Mouse (Mus musculus) hindbrain, embryonic 10.5 days (tissue): ENCODE measurements around the gene Eci1. TPM values are rescaled to one million over a fixed set of nuclear protein-coding genes. Genes with fewer than 3 reads are reported as not detected.
A peak's percentile ranks its signal among the peaks of the same experiment; 100 is the strongest.
"Not testable (repeated sequence)": the region's sequence is repeated elsewhere in the genome, so short reads cannot be mapped to it uniquely, and the experiment has no call there.

ENCODE experiments used
- DNase-seq: peaks from one replicate; pipeline ENCODE4 v3.0.0-alpha.2; 2017; ENCODE audit warnings: low spot score
- H3K27ac ChIP-seq: fragments of 300-500 bp; sonication (generic); 2 replicates; pipeline ENCODE4 v1.5.1; 2016; ENCODE audit warnings: mild to moderate bottlenecking, moderate library complexity
- H3K27me3 ChIP-seq: fragments of 300-500 bp; sonication (generic); 2 replicates; pipeline ENCODE4 v1.6.1; 2016; ENCODE audit warnings: mild to moderate bottlenecking; ENCODE audit not compliant: poor library complexity, insufficient read depth, severe bottlenecking
- H3K36me3 ChIP-seq: fragments of 300-500 bp; sonication (generic); 2 replicates; pipeline ENCODE4 v1.6.1; 2016; ENCODE audit warnings: mild to moderate bottlenecking, moderate library complexity
- H3K4me1 ChIP-seq: fragments of 300-500 bp; sonication (generic); replicated peaks from 2 replicates; pipeline ENCODE4 v1.6.1; 2016; ENCODE audit warnings: mild to moderate bottlenecking
- H3K4me3 ChIP-seq: fragments of 300-500 bp; sonication (generic); 2 replicates; pipeline ENCODE4 v1.5.1; 2016; ENCODE audit warnings: mild to moderate bottlenecking, moderate library complexity
- H3K9me3 ChIP-seq: fragments of 300-500 bp; sonication (generic); 2 replicates; pipeline ENCODE4 v1.6.1; 2016; ENCODE audit warnings: mild to moderate bottlenecking, moderate library complexity
- WGBS: fragments of 180-500 bp; shearing (Covaris S2); methylation state at CpG from one replicate; pipeline ENCODE4 v1.1.7; 2016; 5-methylcytosine and 5-hydroxymethylcytosine counted together
- polyA plus RNA-seq: library from polyadenylated mRNA; unstranded; fragments of >200 nt; fragmentation: Nextera tagmentation; extraction: Ambion mirVana; gene quantifications from 2 replicates; pipeline ENCODE4 v1.2.1, GENCODE M21; 2016

Eci1 gene
- polyA plus RNA-seq, 1 experiment from 2014 or later, result 77.3 TPM

- Histone ChIP-seq H3K4me3 (no peak overlapping the region), H3K4me1 (no peaks in the 10 kb centered on the region), H3K9me3 (no peaks in the 10 kb centered on the region), H3K27ac (no peak overlapping the region), H3K36me3 (peaks cover 100% of the 10 kb centered on the region), H3K27me3 (no peaks in the 10 kb centered on the region)
- DNase-seq, result no peak
- 94% methylated on average over 4 of the region's 4 CpGs for WGBS
These were observed 17.0 kb downstream of the Eci1 start for GRCm38 (mm10) chr17:24443409-24443808.

GRCm38 (mm10) chr17:24446590-24446989 is 20.1 kb downstream of the Eci1 start:
- H3K36me3 ChIP-seq, result peaks cover 100% of the 10 kb centered on the region
- DNase-seq, result no peak
- WGBS, result 92% methylated on average over 8 of the region's 8 CpGs

GRCm38 (mm10) chr17:24449507-24449906 is 23.1 kb downstream of the Eci1 start:
- WGBS, result 94% methylated on average over 6 of the region's 6 CpGs
- peaks cover 73% of the 10 kb centered on the region for H3K36me3 ChIP-seq
- H3K4me1 ChIP-seq, result peaks cover 13% of the 10 kb centered on the region
- no peaks in the 10 kb centered on the region for H3K27me3 ChIP-seq
- H3K27ac ChIP-seq, result no peak overlapping the region
- H3K9me3 ChIP-seq, result no peaks in the 10 kb centered on the region
- no peak for DNase-seq
- no peak overlapping the region for H3K4me3 ChIP-seq

More at GRCm38 (mm10) chr17:24446590-24446989, 20.1 kb downstream of the Eci1 start:
- H3K4me3 ChIP-seq, result no peak overlapping the region
- no peaks in the 10 kb centered on the region for H3K27me3 ChIP-seq
- no peak overlapping the region for H3K27ac ChIP-seq
- H3K9me3 ChIP-seq, result no peaks in the 10 kb centered on the region
- no peaks in the 10 kb centered on the region for H3K4me1 ChIP-seq

GRCm38 (mm10) chr17:24451220-24451619 is 24.8 kb downstream of the Eci1 start:
- 95% methylated on average over 6 of the region's 6 CpGs for WGBS
- no peaks in the 10 kb centered on the region for H3K9me3 ChIP-seq

GRCm38 (mm10) chr17:24453372-24453771 is 26.9 kb downstream of the Eci1 start:
- Histone ChIP-seq H3K27ac (no peak overlapping the region), H3K4me3 (no peak overlapping the region), H3K4me1 (peaks cover 19% of the 10 kb centered on the region), H3K36me3 (peaks cover 35% of the 10 kb centered on the region), H3K9me3 (no peaks in the 10 kb centered on the region), H3K27me3 (no peaks in the 10 kb centered on the region)
- 88% methylated on average over 2 of the region's 2 CpGs for WGBS
- no peak for DNase-seq

More at GRCm38 (mm10) chr17:24451220-24451619, 24.8 kb downstream of the Eci1 start:
- DNase-seq, result no peak
- H3K36me3 ChIP-seq, result peaks cover 56% of the 10 kb centered on the region
- no peak overlapping the region for H3K27ac ChIP-seq
- peaks cover 19% of the 10 kb centered on the region for H3K4me1 ChIP-seq
- no peaks in the 10 kb centered on the region for H3K27me3 ChIP-seq
- no peak overlapping the region for H3K4me3 ChIP-seq

GRCm38 (mm10) chr17:24454218-24454755 is 27.8 kb downstream of the Eci1 start:
- WGBS, result 15% methylated on average over 14 of the region's 14 CpGs
- H3K4me1 ChIP-seq, result peaks cover 19% of the 10 kb centered on the region

GRCm38 (mm10) chr17:24454756-24455522 is 28.5 kb downstream of the Eci1 start:
- Histone ChIP-seq H3K27me3 (no peaks in the 10 kb centered on the region), H3K4me1 (peaks cover 19% of the 10 kb centered on the region), H3K9me3 (no peaks in the 10 kb centered on the region), H3K4me3 (peak overlapping the region; percentile 92), H3K27ac (peak overlapping the region; percentile 95), H3K36me3 (peaks cover 19% of the 10 kb centered on the region)
- peak; percentile 100 for DNase-seq
- WGBS, result under 1% methylated on average over 67 of the region's 67 CpGs

More at GRCm38 (mm10) chr17:24454218-24454755, 27.8 kb downstream of the Eci1 start:
- Histone ChIP-seq H3K27ac (peak overlapping the region; percentile 95), H3K4me3 (peak overlapping the region; percentile 92), H3K9me3 (no peaks in the 10 kb centered on the region), H3K36me3 (peaks cover 26% of the 10 kb centered on the region), H3K27me3 (no peaks in the 10 kb centered on the region)
- DNase-seq, result no peak

GRCm38 (mm10) chr17:24455523-24456206 is 29.2 kb downstream of the Eci1 start:
- 47% methylated on average over 10 of the region's 10 CpGs for WGBS
- H3K9me3 ChIP-seq, H3K27me3 ChIP-seq, DNase-seq: not testable (repeated sequence)
- peak overlapping the region; percentile 95 for H3K27ac ChIP-seq
- peaks cover 12% of the 10 kb centered on the region for H3K36me3 ChIP-seq
- peak overlapping the region; percentile 92 for H3K4me3 ChIP-seq
- peaks cover 19% of the 10 kb centered on the region for H3K4me1 ChIP-seq

- Histone ChIP-seq H3K4me3 (no peak overlapping the region), H3K9me3 (no peaks in the 10 kb centered on the region), H3K27ac (no peak overlapping the region), H3K4me1 (no peaks in the 10 kb centered on the region), H3K27me3 (no peaks in the 10 kb centered on the region), H3K36me3 (no peaks in the 10 kb centered on the region)
- WGBS, result 63% methylated on average over 2 of the region's 2 CpGs
- DNase-seq, result no peak
These were observed 35.1 kb downstream of the Eci1 start for GRCm38 (mm10) chr17:24461580-24461979.

- Histone ChIP-seq H3K4me1 (no peaks in the 10 kb centered on the region), H3K27ac (no peak overlapping the region), H3K9me3 (no peaks in the 10 kb centered on the region), H3K4me3 (no peak overlapping the region), H3K27me3 (no peaks in the 10 kb centered on the region), H3K36me3 (no peaks in the 10 kb centered on the region)
- no peak for DNase-seq
- 98% methylated on average over 1 of the region's 1 CpGs for WGBS
These were observed 36.5 kb downstream of the Eci1 start for GRCm38 (mm10) chr17:24462932-24463331.

- no peaks in the 10 kb centered on the region for H3K36me3 ChIP-seq
These were observed 37.1 kb downstream of the Eci1 start for GRCm38 (mm10) chr17:24463374-24464133.

GRCm38 (mm10) chr17:24468636-24469246 is 42.3 kb downstream of the Eci1 start:
- WGBS, result 93% methylated on average over 5 of the region's 5 CpGs
- no peaks in the 10 kb centered on the region for H3K9me3 ChIP-seq
- H3K27ac ChIP-seq, result no peak overlapping the region
- H3K4me1 ChIP-seq, result peaks cover 32% of the 10 kb centered on the region
- no peak for DNase-seq
- no peak overlapping the region for H3K4me3 ChIP-seq
- no peaks in the 10 kb centered on the region for H3K27me3 ChIP-seq
- H3K36me3 ChIP-seq, result peaks cover 19% of the 10 kb centered on the region

More at GRCm38 (mm10) chr17:24463374-24464133, 37.1 kb downstream of the Eci1 start:
- no peaks in the 10 kb centered on the region for H3K9me3 ChIP-seq
- no peak for DNase-seq
- no peak overlapping the region for H3K4me3 ChIP-seq
- H3K27ac ChIP-seq, result no peak overlapping the region
- WGBS, result 63% methylated on average over 6 of the region's 6 CpGs
- no peaks in the 10 kb centered on the region for H3K4me1 ChIP-seq
- H3K27me3 ChIP-seq, result no peaks in the 10 kb centered on the region
